Mouse (Mus musculus) small intestine, adult 2 months (tissue): Measurements from ENCODE around the gene Gm20388.

ENCODE experiments used
- CTCF ChIP-seq: fragments of 200-500 bp; IDR thresholded peaks from 2 replicates; pipeline ENCODE4 v1.5.1; 2012; ENCODE audit warnings: low read depth, mild to moderate bottlenecking, control low read depth, inconsistent platforms, low read length, moderate library complexity, mixed read lengths; ENCODE audit not compliant: insufficient replicate concordance, insufficient read length; ENCODE audit errors: extremely low read depth
- POLR2A ChIP-seq: fragments of 200-500 bp; IDR thresholded peaks from 2 replicates; pipeline ENCODE4 v1.6.1; 2012; ENCODE audit warnings: low read depth, mild to moderate bottlenecking, control low read depth, inconsistent platforms, low read length, moderate library complexity

GRCm38 (mm10) chr8:121203612-121204376, 1293.2 kb downstream of the Gm20388 start:
- TF ChIP-seq POLR2A (no peak), CTCF (no peak)
